Mouse (Mus musculus): ENCODE results near the gene Olfr213. TPM values are rescaled to one million over a fixed set of nuclear protein-coding genes. Genes with fewer than 3 reads are reported as not detected.
A peak's percentile ranks its signal among the peaks of the same experiment; 100 is the strongest.
"Not testable (repeated sequence)": the region's sequence is repeated elsewhere in the genome, so short reads cannot be mapped to it uniquely, and the experiment has no call there.

Gene Olfr213
- total and polyA plus RNA-seq, 3 experiments, result not detected

DNA sequence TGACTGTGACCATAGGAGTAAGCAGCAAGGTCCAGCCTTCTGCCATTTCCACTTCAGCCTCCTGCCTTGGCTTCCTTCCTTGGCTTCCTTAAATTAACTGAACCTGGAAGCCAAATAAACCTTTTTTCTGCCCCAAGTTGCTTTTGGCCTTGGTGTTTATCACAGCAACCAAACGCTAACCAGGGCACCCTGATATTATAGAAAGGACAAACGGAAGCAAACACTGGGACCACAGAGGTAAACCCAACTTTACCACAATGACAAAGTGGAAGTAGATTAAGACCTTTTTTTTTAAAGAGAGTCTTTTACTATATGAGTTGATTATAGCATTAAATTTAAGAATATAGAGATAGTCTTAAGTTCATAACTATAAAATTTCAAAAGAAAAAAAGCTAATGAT is 4.2 kb downstream of the Olfr213 start:
- Histone ChIP-seq H3K4me1 (ENCODE audit: control insufficient read depth, insufficient read depth, low read length) (no peaks in the 10 kb centered on the region), H3K27me3 (ENCODE audit: control insufficient read depth, insufficient read depth, low read length) (no peaks in the 10 kb centered on the region), H3K4me3 (no peak overlapping the region), H3K27ac (no peak overlapping the region), H3K36me3 (ENCODE audit: control insufficient read depth, insufficient read depth, low read length) (no peaks in the 10 kb centered on the region), H3K9ac (ENCODE audit: low read depth, low read length) (no peak overlapping the region), H3K79me2 (replicated peaks; ENCODE audit: control insufficient read depth, insufficient read depth, low read length) (no peaks in the 10 kb centered on the region)
- no peak for TF ChIP-seq POLR2A (IDR thresholded peaks at IDR 0.05; ENCODE audit: insufficient read depth, low read depth, low read length)
- no peak for TF ChIP-seq CTCF (IDR thresholded peaks at IDR 0.05)
- TF ChIP-seq EP300 (IDR thresholded peaks at IDR 0.05; ENCODE audit: insufficient read depth, low read depth, low read length), result no peak
- no peak for DNase-seq
- intact Hi-C loops (cut with DNase I), result no loop called here
- 78% methylated on average over 2 of the region's 2 CpGs for WGBS

- H3K36me3 ChIP-seq (ENCODE audit: control insufficient read depth, insufficient read depth, low read length); H3K27me3 ChIP-seq (ENCODE audit: control insufficient read depth, insufficient read depth, low read length); H3K79me2 ChIP-seq (replicated peaks; ENCODE audit: control insufficient read depth, insufficient read depth, low read length); H3K4me1 ChIP-seq (ENCODE audit: control insufficient read depth, insufficient read depth, low read length); H3K9ac ChIP-seq (ENCODE audit: low read depth, low read length); DNase-seq; intact Hi-C loops (cut with DNase I); H3K27ac ChIP-seq; H3K4me3 ChIP-seq: not testable (repeated sequence)
- WGBS, result 91% methylated on average over 11 of the region's 11 CpGs
Observed at GRCm38 (mm10) chr6:116550841-116551240, 12.6 kb downstream of the Olfr213 start, which contains the start of gene Gm5580. TSS of gene Gm5580 (plus strand) at chr6:116551141.

GRCm38 (mm10) chr6:116553935-116554334 is 15.7 kb downstream of the Olfr213 start, which contains the start of gene Olfr214:
TSS of gene Olfr214 (plus strand) at chr6:116554235.
- Histone ChIP-seq H3K9ac (ENCODE audit: low read depth, low read length) (no peak within 1 kb of the TSS), H3K4me1 (ENCODE audit: control insufficient read depth, insufficient read depth, low read length) (no peaks in the 10 kb centered on the region), H3K4me3 (no peak within 1 kb of the TSS), H3K27ac (no peak within 1 kb of the TSS), H3K27me3 (ENCODE audit: control insufficient read depth, insufficient read depth, low read length) (no peaks in the 10 kb centered on the region), H3K36me3 (ENCODE audit: control insufficient read depth, insufficient read depth, low read length) (no peaks in the 10 kb centered on the region), H3K79me2 (replicated peaks; ENCODE audit: control insufficient read depth, insufficient read depth, low read length) (no peaks in the 10 kb centered on the region)
- intact Hi-C loops (cut with DNase I), result no loop called here
- WGBS, result 56% methylated on average over 1 of the region's 1 CpGs
- DNase-seq, result no peak
- no peak for TF ChIP-seq CTCF (IDR thresholded peaks at IDR 0.05)
- TF ChIP-seq EP300 (IDR thresholded peaks at IDR 0.05; ENCODE audit: insufficient read depth, low read depth, low read length), result no peak
- TF ChIP-seq POLR2A (IDR thresholded peaks at IDR 0.05; ENCODE audit: insufficient read depth, low read depth, low read length), result no peak

- Histone ChIP-seq H3K79me2 (replicated peaks; ENCODE audit: control insufficient read depth, insufficient read depth, low read length) (no peaks in the 10 kb centered on the region), H3K4me3 (no peak overlapping the region), H3K4me1 (ENCODE audit: control insufficient read depth, insufficient read depth, low read length) (no peaks in the 10 kb centered on the region), H3K9ac (ENCODE audit: low read depth, low read length) (no peak overlapping the region), H3K27me3 (ENCODE audit: control insufficient read depth, insufficient read depth, low read length) (no peaks in the 10 kb centered on the region), H3K36me3 (ENCODE audit: control insufficient read depth, insufficient read depth, low read length) (no peaks in the 10 kb centered on the region), H3K27ac (no peak overlapping the region)
- intact Hi-C loops (cut with DNase I), result no loop called here
- no peak for DNase-seq
- WGBS, result 59% methylated on average over 3 of the region's 3 CpGs
- no peak for TF ChIP-seq EP300 (IDR thresholded peaks at IDR 0.05; ENCODE audit: insufficient read depth, low read depth, low read length)
Observed at GRCm38 (mm10) chr6:116554952-116555351, 16.7 kb downstream of the Olfr213 start.

DNA sequence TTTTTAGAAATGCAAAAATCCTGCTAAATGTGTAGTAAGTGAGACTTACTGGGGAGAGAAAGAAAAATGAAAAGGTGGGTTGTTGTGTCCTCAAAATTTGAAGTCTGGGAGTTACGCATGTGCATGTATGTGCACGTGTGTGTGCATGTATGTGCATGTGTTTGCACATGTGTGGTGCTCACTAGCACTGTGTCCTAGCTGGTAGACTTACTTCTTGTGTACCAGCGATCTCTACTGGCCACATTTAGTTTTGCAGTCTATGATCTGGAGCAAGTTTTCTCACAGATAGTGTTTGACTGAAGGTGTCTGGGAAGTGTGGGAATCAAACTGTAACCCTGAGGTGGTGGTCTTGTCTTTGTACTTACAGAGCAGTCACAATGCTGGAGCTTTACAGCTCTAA is 31.6 kb downstream of the Olfr213 start:
- 18% methylated on average over 3 of the region's 3 CpGs for WGBS
- TF ChIP-seq CTCF (IDR thresholded peaks at IDR 0.05), result peak; percentile 77
- TF ChIP-seq POLR2A (IDR thresholded peaks at IDR 0.05; ENCODE audit: insufficient read depth, low read depth, low read length), result no peak
- H3K36me3 ChIP-seq (ENCODE audit: control insufficient read depth, insufficient read depth, low read length), result no peaks in the 10 kb centered on the region
- H3K9ac ChIP-seq (ENCODE audit: low read depth, low read length), result no peak overlapping the region
- H3K79me2 ChIP-seq (replicated peaks; ENCODE audit: control insufficient read depth, insufficient read depth, low read length), result no peaks in the 10 kb centered on the region
- intact Hi-C loops (cut with DNase I), result loop anchor here (5.0 kb wide), 2 partner anchors 143 to 558 kb away; no protein-coding TSS in a partner anchor
- no peak overlapping the region for H3K4me3 ChIP-seq
- H3K27ac ChIP-seq, result no peak overlapping the region
- DNase-seq, result no peak
- no peaks in the 10 kb centered on the region for H3K27me3 ChIP-seq (ENCODE audit: control insufficient read depth, insufficient read depth, low read length)
- H3K4me1 ChIP-seq (ENCODE audit: control insufficient read depth, insufficient read depth, low read length), result no peaks in the 10 kb centered on the region

- H3K27ac ChIP-seq, result no peak within 1 kb of the TSS
- TF ChIP-seq CTCF (IDR thresholded peaks at IDR 0.05), result no peak
- H3K9ac ChIP-seq (ENCODE audit: low read depth, low read length), result no peak within 1 kb of the TSS
- WGBS, result 76% methylated on average over 4 of the region's 4 CpGs
- no peaks in the 10 kb centered on the region for H3K36me3 ChIP-seq (ENCODE audit: control insufficient read depth, insufficient read depth, low read length)
- H3K4me3 ChIP-seq, result no peak within 1 kb of the TSS
- intact Hi-C loops (cut with DNase I), result no loop called here
- no peaks in the 10 kb centered on the region for H3K79me2 ChIP-seq (replicated peaks; ENCODE audit: control insufficient read depth, insufficient read depth, low read length)
- no peaks in the 10 kb centered on the region for H3K27me3 ChIP-seq (ENCODE audit: control insufficient read depth, insufficient read depth, low read length)
- no peak for DNase-seq
- H3K4me1 ChIP-seq (ENCODE audit: control insufficient read depth, insufficient read depth, low read length), result no peaks in the 10 kb centered on the region
Observed at GRCm38 (mm10) chr6:116584095-116584494, 45.8 kb downstream of the Olfr213 start, which contains the start of gene Olfr215. TSS of gene Olfr215 (minus strand) at chr6:116584195.

Other genes starting within 250 kb of the Olfr213 start
- gene March8, start 200.4 kb upstream of the Olfr213 start, total RNA-seq (2021), result 10 to 100 TPM; 38.4 to 43.9 TPM
- 27.8 and 46.2 TPM in 2 replicates for gene March8, start 200.4 kb upstream of the Olfr213 start, polyA plus RNA-seq (2012; rRNA removed)
- 10 to 100 TPM; 14.3 to 16.4 TPM for gene Alox5, start 77.3 kb upstream of the Olfr213 start, total RNA-seq (2021)
- gene Alox5, start 77.3 kb upstream of the Olfr213 start, polyA plus RNA-seq (2012; rRNA removed), result 6.6 and 12.2 TPM in 2 replicates
- gene Olfr211, start 49.4 kb upstream of the Olfr213 start, total RNA-seq (2021), result not detected
- not detected in 2 replicates for gene Olfr211, start 49.4 kb upstream of the Olfr213 start, polyA plus RNA-seq (2012; rRNA removed)
- gene Olfr212, start 31.9 kb upstream of the Olfr213 start, total RNA-seq (2021), result not detected
- not detected in 2 replicates for gene Olfr212, start 31.9 kb upstream of the Olfr213 start, polyA plus RNA-seq (2012; rRNA removed)
- gene Gm5580, start 12.7 kb downstream of the Olfr213 start, total RNA-seq (2021), result 1 to 10 TPM; 1.3 to 2.3 TPM
- gene Gm5580, start 12.7 kb downstream of the Olfr213 start, polyA plus RNA-seq (2012; rRNA removed), result 0.12 TPM in 1 of 2 replicates, not detected in the other
- gene Olfr214, start 15.8 kb downstream of the Olfr213 start, total RNA-seq (2021), result not detected
- gene Olfr214, start 15.8 kb downstream of the Olfr213 start, polyA plus RNA-seq (2012; rRNA removed), result not detected in 2 replicates
- not detected for gene Olfr215, start 45.7 kb downstream of the Olfr213 start, total RNA-seq (2021)
- gene Olfr215, start 45.7 kb downstream of the Olfr213 start, polyA plus RNA-seq (2012; rRNA removed), result not detected in 2 replicates
- gene Zfp422, start 90.5 kb downstream of the Olfr213 start, total RNA-seq (2021), result 10 to 100 TPM; 14.8 to 19.2 TPM
- 13.1 and 27.8 TPM in 2 replicates for gene Zfp422, start 90.5 kb downstream of the Olfr213 start, polyA plus RNA-seq (2012; rRNA removed)
- 10 to 100 TPM; 53.5 to 86.1 TPM for gene Depp1, start 112.2 kb downstream of the Olfr213 start, total RNA-seq (2021)
- gene Depp1, start 112.2 kb downstream of the Olfr213 start, polyA plus RNA-seq (2012; rRNA removed), result 32.7 and 53.0 TPM in 2 replicates
- 1 to 10 TPM; 5.8 TPM for gene Rassf4, start 135.5 kb downstream of the Olfr213 start, total RNA-seq (2021)
- gene Rassf4, start 135.5 kb downstream of the Olfr213 start, polyA plus RNA-seq (2012; rRNA removed), result 6.4 and 8.9 TPM in 2 replicates
- under 1 TPM; 0.03 to 0.05 TPM for gene Tmem72, start 178.5 kb downstream of the Olfr213 start, total RNA-seq (2021)
- under 0.01 TPM in 2 replicates for gene Tmem72, start 178.5 kb downstream of the Olfr213 start, polyA plus RNA-seq (2012; rRNA removed)

Measured in heart, adult 2 months (tissue).